Mouse (Mus musculus) layer of hippocampus, adult 9-11 months (tissue): ENCODE measurements around the gene Pgp.
A peak's percentile ranks its signal among the peaks of the same experiment; 100 is the strongest.
"Not testable (repeated sequence)": the region's sequence is repeated elsewhere in the genome, so short reads cannot be mapped to it uniquely, and the experiment has no call there.

Source experiments
- DNase-seq: peaks from one replicate; pipeline ENCODE4 v3.0.0; 2022

Pgp gene

GRCm38 (mm10) chr17:24469910-24470602, at the start of gene Pgp, which contains the start of gene E4f1:
TSS of gene Pgp (plus strand) at chr17:24470392.
TSS of gene E4f1 (minus strand) at chr17:24470313.
- DNase-seq: peak; percentile 99

- no peak for DNase-seq
These were observed 47.1 kb upstream of the Pgp start for GRCm38 (mm10) chr17:24423114-24423513.

- DNase-seq: no peak
These were observed 45.7 kb upstream of the Pgp start for GRCm38 (mm10) chr17:24424489-24424888.

GRCm38 (mm10) chr17:24425326-24425725, 44.9 kb upstream of the Pgp start:
- DNase-seq: not testable (repeated sequence)

GRCm38 (mm10) chr17:24425905-24426304, 44.3 kb upstream of the Pgp start:
- no peak for DNase-seq

GRCm38 (mm10) chr17:24426471-24427169, 43.6 kb upstream of the Pgp start, which contains the start of gene Eci1:
TSS of gene Eci1 (plus strand) at chr17:24426641.
- peak; percentile 95 for DNase-seq

- no peak for DNase-seq
These were observed 43.0 kb upstream of the Pgp start for GRCm38 (mm10) chr17:24427170-24427557.

GRCm38 (mm10) chr17:24429201-24429983, 40.8 kb upstream of the Pgp start:
- DNase-seq: no peak

- DNase-seq: no peak
These were observed 33.2 kb upstream of the Pgp start for GRCm38 (mm10) chr17:24437016-24437415.

GRCm38 (mm10) chr17:24440377-24440776, 29.8 kb upstream of the Pgp start:
- no peak for DNase-seq

- DNase-seq: no peak
These were observed 29.0 kb upstream of the Pgp start for GRCm38 (mm10) chr17:24441148-24441547.

GRCm38 (mm10) chr17:24442107-24442506, 28.1 kb upstream of the Pgp start:
- no peak for DNase-seq

GRCm38 (mm10) chr17:24442632-24443155, 27.5 kb upstream of the Pgp start, which contains the start of gene Dnase1l2:
TSS of gene Dnase1l2 (minus strand) at chr17:24443105.
- DNase-seq: no peak

- no peak for DNase-seq
These were observed 26.8 kb upstream of the Pgp start for GRCm38 (mm10) chr17:24443409-24443808.

- DNase-seq: no peak
These were observed 23.6 kb upstream of the Pgp start for GRCm38 (mm10) chr17:24446590-24446989.

- DNase-seq: no peak
These were observed 20.7 kb upstream of the Pgp start for GRCm38 (mm10) chr17:24449507-24449906.

GRCm38 (mm10) chr17:24451220-24451619, 19.0 kb upstream of the Pgp start:
- no peak for DNase-seq

GRCm38 (mm10) chr17:24453372-24453771, 16.8 kb upstream of the Pgp start:
- DNase-seq: no peak

GRCm38 (mm10) chr17:24454218-24454755, 15.9 kb upstream of the Pgp start:
- no peak for DNase-seq

GRCm38 (mm10) chr17:24454756-24455522, 15.3 kb upstream of the Pgp start:
- peak; percentile 99 for DNase-seq

GRCm38 (mm10) chr17:24455523-24456206, 14.5 kb upstream of the Pgp start:
- DNase-seq: not testable (repeated sequence)
